Mouse (Mus musculus) right cerebral cortex, postnatal 14 days (tissue): ENCODE data around the gene Tnnt2.

Source experiments
- DNase-seq: peaks from one replicate; pipeline ENCODE4 v3.0.0; 2022

The Tnnt2 gene

GRCm38 (mm10) chr1:135857137-135857775, 21.1 kb downstream of the Tnnt2 start:
- no peak for DNase-seq

GRCm38 (mm10) chr1:135858533-135858932, 22.4 kb downstream of the Tnnt2 start:
- DNase-seq, result no peak

GRCm38 (mm10) chr1:135861091-135861490, 24.9 kb downstream of the Tnnt2 start:
- DNase-seq, result no peak

- DNase-seq, result no peak
Observed at GRCm38 (mm10) chr1:135861980-135862552, 25.9 kb downstream of the Tnnt2 start.

- no peak for DNase-seq
Observed at GRCm38 (mm10) chr1:135862561-135862960, 26.4 kb downstream of the Tnnt2 start.

- no peak for DNase-seq
Observed at GRCm38 (mm10) chr1:135863786-135864335, 27.7 kb downstream of the Tnnt2 start.

- no peak for DNase-seq
Observed at GRCm38 (mm10) chr1:135864830-135865229, 28.7 kb downstream of the Tnnt2 start.

- peak; percentile 84 for DNase-seq
Observed at GRCm38 (mm10) chr1:135865518-135866194, 29.5 kb downstream of the Tnnt2 start.

- no peak for DNase-seq
Observed at GRCm38 (mm10) chr1:135868570-135868969, 32.4 kb downstream of the Tnnt2 start.

- DNase-seq, result no peak
Observed at GRCm38 (mm10) chr1:135872991-135873390, 36.8 kb downstream of the Tnnt2 start.

- DNase-seq, result no peak
Observed at GRCm38 (mm10) chr1:135877248-135877647, 41.1 kb downstream of the Tnnt2 start.

GRCm38 (mm10) chr1:135882385-135883109, 46.4 kb downstream of the Tnnt2 start:
- peak; percentile 72 for DNase-seq

GRCm38 (mm10) chr1:135889461-135890185, 53.5 kb downstream of the Tnnt2 start:
- no peak for DNase-seq

GRCm38 (mm10) chr1:135891424-135892216, 55.5 kb downstream of the Tnnt2 start:
- no peak for DNase-seq

GRCm38 (mm10) chr1:135892233-135892632, 56.1 kb downstream of the Tnnt2 start:
- no peak for DNase-seq

- DNase-seq, result no peak
Observed at GRCm38 (mm10) chr1:135892764-135893163, 56.6 kb downstream of the Tnnt2 start.

GRCm38 (mm10) chr1:135893377-135893776, 57.2 kb downstream of the Tnnt2 start:
- no peak for DNase-seq

GRCm38 (mm10) chr1:135895367-135895766, 59.2 kb downstream of the Tnnt2 start:
- DNase-seq, result no peak

GRCm38 (mm10) chr1:135899295-135899694, 63.1 kb downstream of the Tnnt2 start:
- no peak for DNase-seq

GRCm38 (mm10) chr1:135899991-135900515, 63.9 kb downstream of the Tnnt2 start:
- no peak for DNase-seq
